Mouse (Mus musculus): ENCODE measurements at regions not wholly inside any gene's neighbourhood (a gene's known extent, or its start where the extent isn't known, plus 50 kb on each side); places are given as distances from the start of the nearest gene placed in this dataset.
"Not testable (repeated sequence)": the region's sequence is repeated elsewhere in the genome, so short reads cannot be mapped to it uniquely, and the experiment has no call there.

GRCm38 (mm10) chr16:20047356-20047755 lies 50.0 kb upstream of the Klhl24 start:
- Histone ChIP-seq H3K4me1 (ENCODE audit: control insufficient read depth, insufficient read depth, low read length) (no peaks in the 10 kb centered on the region), H3K9me3 (ENCODE audit: control insufficient read depth, low read length) (no peaks in the 10 kb centered on the region), H3K4me2 (ENCODE audit: low read depth, low read length) (no peak overlapping the region), H3K4me3 (ENCODE audit: low read depth, low read length) (no peak overlapping the region), H3K27me3 (replicated peaks; ENCODE audit: control insufficient read depth, insufficient read depth, low read length) (no peaks in the 10 kb centered on the region), H3K36me3 (ENCODE audit: control insufficient read depth, insufficient read depth, low read length) (no peaks in the 10 kb centered on the region), H3K27ac (replicated peaks; ENCODE audit: low read depth, low read length) (no peak overlapping the region), H3K9ac (ENCODE audit: low read depth, low read length) (no peak overlapping the region)
- WGBS, result 97% methylated on average over 2 of the region's 2 CpGs
- DNase-seq (ENCODE audit: low spot score) (no peak), ATAC-seq (ENCODE audit: low read depth) (no peak)

GRCm38 (mm10) chr16:20035166-20035565 lies 52.3 kb upstream of the Klhl6 start:
- ATAC-seq (ENCODE audit: low read depth); H3K9ac ChIP-seq (ENCODE audit: low read depth, low read length); H3K4me3 ChIP-seq (ENCODE audit: low read depth, low read length); H3K27ac ChIP-seq (replicated peaks; ENCODE audit: low read depth, low read length); H3K9me3 ChIP-seq (ENCODE audit: control insufficient read depth, low read length); H3K4me2 ChIP-seq (ENCODE audit: low read depth, low read length); DNase-seq (ENCODE audit: low spot score); H3K27me3 ChIP-seq (replicated peaks; ENCODE audit: control insufficient read depth, insufficient read depth, low read length); H3K4me1 ChIP-seq (ENCODE audit: control insufficient read depth, insufficient read depth, low read length); H3K36me3 ChIP-seq (ENCODE audit: control insufficient read depth, insufficient read depth, low read length): not testable (repeated sequence)
- WGBS, result 82% methylated on average over 2 of the region's 2 CpGs

- H3K4me2 ChIP-seq (ENCODE audit: low read depth, low read length), result no peak overlapping the region
- no peak overlapping the region for H3K27ac ChIP-seq (replicated peaks; ENCODE audit: low read depth, low read length)
- DNase-seq (ENCODE audit: low spot score), result peak; percentile 10
- 65% methylated on average over 4 of the region's 4 CpGs for WGBS
- no peak for ATAC-seq (ENCODE audit: low read depth)
- H3K4me1 ChIP-seq (ENCODE audit: control insufficient read depth, insufficient read depth, low read length), result no peaks in the 10 kb centered on the region
- H3K9me3 ChIP-seq (ENCODE audit: control insufficient read depth, low read length), result no peaks in the 10 kb centered on the region
- H3K4me3 ChIP-seq (ENCODE audit: low read depth, low read length), result no peak overlapping the region
- no peaks in the 10 kb centered on the region for H3K27me3 ChIP-seq (replicated peaks; ENCODE audit: control insufficient read depth, insufficient read depth, low read length)
- H3K36me3 ChIP-seq (ENCODE audit: control insufficient read depth, insufficient read depth, low read length), result no peaks in the 10 kb centered on the region
- H3K9ac ChIP-seq (ENCODE audit: low read depth, low read length), result no peak overlapping the region
Observed at GRCm38 (mm10) chr16:20032328-20033081, 49.7 kb upstream of the Klhl6 start.
